9 mouse cellular contexts compared by ENCODE assay signal in genomic region chr9:118788869-118789281, GRCm38 (mm10).
DNase-seq lines count a peak whose midpoint lies in the region.
"Had no signal": no experiment of that assay in that cellular context is flagged by ENCODE, and none has a peak within 500 bp of the region (broad histone marks: within the 10 kb centered on the region; RNA-seq: fewer than 3 reads in every experiment).

No protein-coding gene starts in this region.

- intact Hi-C loops in left cerebral cortex, postnatal 25 days (cut with DNase I): no loop called here

- DNase-seq in kidney, postnatal 10 days: peak; percentile 76
- DNase-seq in kidney, adult 11 months: no peak
- DNase-seq in urinary bladder, postnatal 4 days (ENCODE audit: low spot score in 2 of 2): peak; percentile 43 to 67
- no peak for DNase-seq in urinary bladder, postnatal 25 days (ENCODE audit: low spot score)
- peak; percentile 27 to 82 for DNase-seq in left cerebral cortex, postnatal 25 days (ENCODE audit: low spot score in 2 of 2)
- DNase-seq in spleen, postnatal 36 days (ENCODE audit: low spot score in 2 of 2): no peak
- no peak for DNase-seq in thymus, postnatal 10 days (ENCODE audit: low spot score in 2 of 2)
- DNase-seq in gastrocnemius, adult 18-20 months (ENCODE audit: low spot score): no peak
- DNase-seq: liver, embryonic 13.5 days had no signal

Comparison
In these comparisons a context has a peak if more than half of its experiments do, and no peak if none do; other contexts are left out.
1. DNase-seq: peak in kidney, postnatal 10 days (single experiment), urinary bladder, postnatal 4 days (2 of 2) and left cerebral cortex, postnatal 25 days (2 of 2); none in kidney, adult 11 months (single experiment), urinary bladder, postnatal 25 days (single experiment), spleen, postnatal 36 days (0 of 2), thymus, postnatal 10 days (0 of 2) and gastrocnemius, adult 18-20 months (single experiment).